Mouse (Mus musculus): ENCODE data around the gene Cdc14a. TPM values are rescaled to one million over a fixed set of nuclear protein-coding genes. Genes with fewer than 3 reads are reported as not detected.

Cdc14a gene
- polyA plus RNA-seq, 2 experiments: 1.3 to 1.8 TPM

DNA sequence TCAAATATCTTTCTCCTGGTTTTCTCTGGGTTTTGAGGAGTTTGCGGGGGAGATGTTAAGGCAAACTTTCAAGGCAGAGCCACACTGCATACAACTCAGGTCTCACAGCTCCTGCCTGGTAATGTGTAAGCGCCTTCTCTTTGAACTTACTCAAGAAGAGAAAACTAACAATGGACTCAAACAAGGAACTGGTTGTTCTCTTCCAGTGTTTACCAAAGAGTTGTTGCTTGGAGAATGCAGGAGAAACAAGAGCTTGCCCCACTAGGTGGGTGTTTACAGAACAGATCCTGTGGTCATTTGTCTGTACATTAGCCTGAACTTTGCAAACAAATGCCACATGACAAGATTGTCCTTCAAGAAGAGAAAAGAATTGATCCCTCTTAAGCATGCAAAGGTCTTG is 48.4 kb downstream of the Cdc14a start:
- H3K27me3 ChIP-seq (ENCODE audit: control insufficient read depth, insufficient read depth, low read length): no peaks in the 10 kb centered on the region
- H3K27ac ChIP-seq: no peak overlapping the region
- H3K9ac ChIP-seq (replicated peaks): no peak overlapping the region
- 72% methylated on average over 2 of the region's 2 CpGs for WGBS (ENCODE audit: insufficient replicate concordance)
- H3K4me1 ChIP-seq (replicated peaks; ENCODE audit: control insufficient read depth in 2 of 2, insufficient read depth in 2 of 2, low read length in 1 of 2): 0 out of 4 replicates have a peak, but pooled peaks cover 0 to 2% of the 10 kb centered on the region in 2 experiments
- TF ChIP-seq EP300 (IDR thresholded peaks at IDR 0.05; ENCODE audit: low read depth) (no peak), CTCF (IDR thresholded peaks at IDR 0.05; ENCODE audit: low read depth) (no peak)
- H3K9me3 ChIP-seq (ENCODE audit: control insufficient read depth, low read length): no peaks in the 10 kb centered on the region
- DNase-seq (ENCODE audit: low read depth in 3 of 3, low spot score in 3 of 3) (no peak), ATAC-seq (ENCODE audit: insufficient read depth) (no peak)
- H3K4me2 ChIP-seq (ENCODE audit: low read depth): no peak overlapping the region
- no peaks in the 10 kb centered on the region for H3K36me3 ChIP-seq (replicated peaks; ENCODE audit: control insufficient read depth, insufficient read depth, low read depth)
- H3K4me3 ChIP-seq (ENCODE audit: insufficient read depth in 1 of 2, low read depth in 2 of 2, low read length in 2 of 2): no peak overlapping the region

DNA sequence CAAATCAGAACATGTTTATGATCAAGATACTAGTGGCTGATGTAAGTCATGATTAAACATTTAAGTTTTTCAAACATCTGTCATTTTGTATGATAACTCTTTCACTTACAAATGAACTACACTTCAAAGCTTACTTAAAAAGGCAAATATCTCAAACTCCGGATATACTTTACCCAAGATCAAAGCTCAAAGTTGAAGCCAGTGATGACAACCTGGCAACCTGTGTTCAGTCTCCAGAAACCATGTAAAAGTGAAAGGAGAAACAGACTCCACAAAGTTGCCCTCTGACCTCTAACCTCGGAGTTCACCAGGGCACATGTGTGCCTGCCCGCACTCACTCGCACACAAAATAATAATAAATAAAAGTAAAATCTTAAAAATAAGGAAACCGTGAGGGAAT is 49.3 kb downstream of the Cdc14a start:
- DNase-seq (ENCODE audit: low read depth in 3 of 3, low spot score in 3 of 3): no peak
- no peak for ATAC-seq (ENCODE audit: insufficient read depth)
- 0 out of 4 replicates have a peak, but pooled peaks cover 0 to 2% of the 10 kb centered on the region in 2 experiments for H3K4me1 ChIP-seq (replicated peaks; ENCODE audit: control insufficient read depth in 2 of 2, insufficient read depth in 2 of 2, low read length in 1 of 2)
- no peaks in the 10 kb centered on the region for H3K27me3 ChIP-seq (ENCODE audit: control insufficient read depth, insufficient read depth, low read length)
- WGBS (ENCODE audit: insufficient replicate concordance): 77% methylated on average over 5 of the region's 5 CpGs
- no peak overlapping the region for H3K9ac ChIP-seq (replicated peaks)
- TF ChIP-seq CTCF (IDR thresholded peaks at IDR 0.05; ENCODE audit: low read depth): no peak
- no peak for TF ChIP-seq EP300 (IDR thresholded peaks at IDR 0.05; ENCODE audit: low read depth)
- H3K36me3 ChIP-seq (replicated peaks; ENCODE audit: control insufficient read depth, insufficient read depth, low read depth): no peaks in the 10 kb centered on the region
- H3K9me3 ChIP-seq (ENCODE audit: control insufficient read depth, low read length): no peaks in the 10 kb centered on the region
- no peak overlapping the region for H3K27ac ChIP-seq
- no peak overlapping the region for H3K4me3 ChIP-seq (ENCODE audit: insufficient read depth in 1 of 2, low read depth in 2 of 2, low read length in 2 of 2)
- no peak overlapping the region for H3K4me2 ChIP-seq (ENCODE audit: low read depth)

DNA sequence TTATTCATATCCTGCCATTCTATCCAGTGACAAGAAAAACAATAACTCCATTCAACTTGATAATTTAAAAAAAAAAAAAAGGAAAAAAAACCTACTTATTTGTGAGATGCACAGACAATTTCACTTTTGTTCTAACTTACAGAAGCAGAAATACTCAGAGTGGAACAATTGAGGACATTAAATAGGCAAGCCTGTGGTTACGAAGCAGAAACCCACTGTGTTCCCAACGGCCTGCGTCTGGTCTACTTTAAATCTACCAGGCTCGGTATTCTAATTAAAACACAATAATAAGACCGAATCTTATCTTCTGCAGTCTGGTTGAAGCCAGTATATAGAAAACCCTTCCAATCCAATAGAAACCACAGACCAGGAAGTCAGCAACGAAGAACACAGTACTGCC is 50.6 kb downstream of the Cdc14a start:
- no peak overlapping the region for H3K4me2 ChIP-seq (ENCODE audit: low read depth)
- DNase-seq (ENCODE audit: low read depth in 3 of 3, low spot score in 3 of 3): no peak
- no peak for ATAC-seq (ENCODE audit: insufficient read depth)

DNA sequence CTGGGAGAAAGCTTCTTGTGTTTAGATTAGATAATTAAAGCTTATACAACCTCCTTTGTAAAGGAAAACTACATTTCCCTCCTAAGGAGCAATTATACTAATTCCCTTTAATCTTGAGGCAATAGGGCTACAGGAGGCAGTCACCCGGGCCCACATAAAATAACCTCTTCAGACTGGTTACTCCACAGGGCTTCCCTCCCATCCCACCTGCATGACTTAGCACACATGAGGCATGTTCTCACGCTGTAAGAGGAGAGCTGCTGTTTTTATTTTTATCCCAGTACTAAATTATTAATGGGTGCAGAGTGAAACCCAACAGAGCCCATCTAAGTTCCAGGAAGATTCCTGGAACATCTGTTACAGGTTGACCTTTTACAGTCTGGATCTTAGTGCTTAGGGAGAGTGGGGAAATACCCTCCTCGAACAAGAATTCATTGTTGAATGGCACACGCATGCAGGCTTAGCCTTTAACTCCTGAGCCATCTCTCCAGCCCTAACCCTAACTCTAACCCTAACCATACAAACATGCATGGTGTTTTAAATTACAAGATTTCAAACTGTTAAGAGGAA is 54.9 kb downstream of the Cdc14a start:
- Histone ChIP-seq H3K9me3 (ENCODE audit: control insufficient read depth, low read length) (no peaks in the 10 kb centered on the region), H3K27ac (no peak overlapping the region), H3K4me2 (ENCODE audit: low read depth) (no peak overlapping the region), H3K4me3 (ENCODE audit: insufficient read depth in 1 of 2, low read depth in 2 of 2, low read length in 2 of 2) (no peak overlapping the region), H3K4me1 (replicated peaks; ENCODE audit: control insufficient read depth in 2 of 2, insufficient read depth in 2 of 2, low read length in 1 of 2) (no peaks in the 10 kb centered on the region), H3K27me3 (ENCODE audit: control insufficient read depth, insufficient read depth, low read length) (no peaks in the 10 kb centered on the region), H3K9ac (replicated peaks) (no peak overlapping the region), H3K36me3 (replicated peaks; ENCODE audit: control insufficient read depth, insufficient read depth, low read depth) (no peaks in the 10 kb centered on the region)
- DNase-seq (ENCODE audit: low read depth in 3 of 3, low spot score in 3 of 3) (no peak), ATAC-seq (ENCODE audit: insufficient read depth) (no peak)
- WGBS (ENCODE audit: insufficient replicate concordance): 63% methylated on average over 4 of the region's 4 CpGs
- TF ChIP-seq EP300 (IDR thresholded peaks at IDR 0.05; ENCODE audit: low read depth) (no peak), CTCF (IDR thresholded peaks at IDR 0.05; ENCODE audit: low read depth) (no peak)

More for the DNA sequence above, 50.6 kb downstream of the Cdc14a start:
- Histone ChIP-seq H3K4me3 (ENCODE audit: insufficient read depth in 1 of 2, low read depth in 2 of 2, low read length in 2 of 2) (no peak overlapping the region), H3K4me1 (replicated peaks; ENCODE audit: control insufficient read depth in 2 of 2, insufficient read depth in 2 of 2, low read length in 1 of 2) (0 out of 4 replicates have a peak, but pooled peaks cover 0 to 2% of the 10 kb centered on the region in 2 experiments), H3K36me3 (replicated peaks; ENCODE audit: control insufficient read depth, insufficient read depth, low read depth) (no peaks in the 10 kb centered on the region), H3K27me3 (ENCODE audit: control insufficient read depth, insufficient read depth, low read length) (no peaks in the 10 kb centered on the region), H3K27ac (no peak overlapping the region), H3K9ac (replicated peaks) (no peak overlapping the region), H3K9me3 (ENCODE audit: control insufficient read depth, low read length) (no peaks in the 10 kb centered on the region)
- 70% methylated on average over 6 of the region's 6 CpGs for WGBS (ENCODE audit: insufficient replicate concordance)
- TF ChIP-seq CTCF (IDR thresholded peaks at IDR 0.05; ENCODE audit: low read depth): no peak

DNA sequence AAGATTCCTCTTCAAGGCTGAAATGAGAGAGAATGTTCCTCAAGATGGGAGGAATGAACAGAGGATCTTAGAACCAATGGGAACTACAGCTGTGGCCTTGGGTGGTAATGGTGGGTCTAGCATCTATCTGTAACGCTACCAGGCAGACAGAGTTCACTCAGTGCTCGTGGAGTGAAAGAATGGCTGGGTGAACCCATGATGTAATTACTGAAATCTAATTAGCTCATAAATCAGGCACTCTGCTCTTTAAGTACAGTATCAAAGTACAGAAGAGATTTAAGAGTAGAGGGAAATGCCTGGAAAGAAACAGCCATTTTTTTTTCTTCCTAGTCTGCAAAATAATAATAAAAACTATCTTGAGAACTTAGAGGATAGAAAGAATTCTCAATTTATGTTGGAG is 57.7 kb downstream of the Cdc14a start:
- DNase-seq (ENCODE audit: low read depth in 3 of 3, low spot score in 3 of 3) (no peak), ATAC-seq (ENCODE audit: insufficient read depth) (no peak)
- no peak overlapping the region for H3K4me3 ChIP-seq (ENCODE audit: insufficient read depth in 1 of 2, low read depth in 2 of 2, low read length in 2 of 2)
- WGBS (ENCODE audit: insufficient replicate concordance): 75% methylated on average over 2 of the region's 2 CpGs
- no peaks in the 10 kb centered on the region for H3K27me3 ChIP-seq (ENCODE audit: control insufficient read depth, insufficient read depth, low read length)
- no peak overlapping the region for H3K9ac ChIP-seq (replicated peaks)
- H3K4me1 ChIP-seq (replicated peaks; ENCODE audit: control insufficient read depth in 2 of 2, insufficient read depth in 2 of 2, low read length in 1 of 2): no peaks in the 10 kb centered on the region
- no peak overlapping the region for H3K27ac ChIP-seq
- H3K36me3 ChIP-seq (replicated peaks; ENCODE audit: control insufficient read depth, insufficient read depth, low read depth): no peaks in the 10 kb centered on the region
- H3K9me3 ChIP-seq (ENCODE audit: control insufficient read depth, low read length): no peaks in the 10 kb centered on the region
- TF ChIP-seq EP300 (IDR thresholded peaks at IDR 0.05; ENCODE audit: low read depth): no peak
- no peak for TF ChIP-seq CTCF (IDR thresholded peaks at IDR 0.05; ENCODE audit: low read depth)
- H3K4me2 ChIP-seq (ENCODE audit: low read depth): no peak overlapping the region

Data from liver, embryonic 14.5 days (tissue).